Mouse (Mus musculus): ENCODE results near the gene Zfp579. TPM values are rescaled to one million over a fixed set of nuclear protein-coding genes. Genes with fewer than 3 reads are reported as not detected.

Gene Zfp579
- polyA plus RNA-seq, 1 experiment from 2014 or later = 25.1 TPM

DNA sequence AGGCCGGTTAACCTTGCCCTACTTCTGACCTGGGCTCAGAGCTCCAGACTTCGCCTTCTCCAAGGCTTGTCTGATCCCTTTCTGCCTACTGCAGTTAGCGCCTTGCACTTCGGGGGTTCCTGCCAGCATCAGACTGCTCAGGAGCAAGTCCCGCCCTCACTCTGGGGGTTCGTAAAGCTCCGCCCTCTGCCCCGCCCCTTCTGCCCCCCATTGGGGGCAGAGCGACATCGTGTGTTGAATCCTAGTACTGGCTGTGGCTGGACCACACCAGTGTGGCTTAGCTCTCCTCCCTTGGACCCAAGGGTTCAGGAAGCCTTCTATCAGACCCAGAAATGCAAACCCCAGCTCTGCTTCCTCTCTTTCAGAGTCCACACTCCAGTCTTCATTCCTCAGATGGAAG, 31.7 kb downstream of the Zfp579 start, which contains the start of gene Sbk2:
TSS of gene Sbk2 (minus strand) at position 135 of the 400 bp plus-strand sequence.
- DNase-seq (ENCODE audit: low read depth, low spot score) = no peak
- POLR2A ChIA-PET = no interaction called here
- CTCF ChIA-PET = interaction anchor here (0.6 to 1.8 kb wide), 10 partner anchors 9 to 152 kb away, joined by 3 to 12 read pairs (median 4); partner anchors contain the start of gene Ube2s
- peak; percentile 87 for TF ChIP-seq CTCF (IDR thresholded peaks at IDR 0.05)
- in situ Hi-C loops (cut with MboI; ENCODE audit: low pct_unique_long_range_greater_than_20kb) = no loop called here
- peak; percentile 85 for ATAC-seq
- peaks cover 2% of the 10 kb centered on the region for H3K27me3 ChIP-seq

DNA sequence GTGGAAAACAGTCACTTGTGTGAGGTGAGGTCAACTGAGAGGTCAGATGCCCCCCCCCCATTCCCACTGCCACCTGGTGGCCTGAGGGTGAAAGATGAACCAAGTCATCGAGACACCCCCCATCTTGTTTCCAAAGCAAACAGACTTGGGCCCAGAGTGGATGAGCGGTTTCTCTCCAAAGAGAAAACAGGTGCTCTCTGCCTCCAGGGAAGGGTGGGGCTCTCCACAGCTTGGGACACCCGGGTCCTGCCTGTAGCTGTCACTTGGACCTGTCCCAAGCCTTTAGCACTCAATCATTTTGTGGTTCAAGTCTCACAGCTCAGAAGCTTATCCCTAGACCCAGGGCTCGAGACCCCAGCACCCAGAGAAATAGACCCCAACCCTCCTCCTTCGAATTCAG, 32.4 kb downstream of the Zfp579 start:
- peaks cover 2% of the 10 kb centered on the region for H3K27me3 ChIP-seq
- ChIA-PET POLR2A (no interaction called here), CTCF (interaction anchor here (0.9 to 1.8 kb wide), 4 partner anchors 16 to 83 kb away, joined by 3 to 12 read pairs (median 5); no protein-coding TSS in a partner anchor)
- in situ Hi-C loops (cut with MboI; ENCODE audit: low pct_unique_long_range_greater_than_20kb) = no loop called here
- DNase-seq (ENCODE audit: low read depth, low spot score) = no peak
- TF ChIP-seq CTCF (IDR thresholded peaks at IDR 0.05) = no peak
- no peak for ATAC-seq

DNA sequence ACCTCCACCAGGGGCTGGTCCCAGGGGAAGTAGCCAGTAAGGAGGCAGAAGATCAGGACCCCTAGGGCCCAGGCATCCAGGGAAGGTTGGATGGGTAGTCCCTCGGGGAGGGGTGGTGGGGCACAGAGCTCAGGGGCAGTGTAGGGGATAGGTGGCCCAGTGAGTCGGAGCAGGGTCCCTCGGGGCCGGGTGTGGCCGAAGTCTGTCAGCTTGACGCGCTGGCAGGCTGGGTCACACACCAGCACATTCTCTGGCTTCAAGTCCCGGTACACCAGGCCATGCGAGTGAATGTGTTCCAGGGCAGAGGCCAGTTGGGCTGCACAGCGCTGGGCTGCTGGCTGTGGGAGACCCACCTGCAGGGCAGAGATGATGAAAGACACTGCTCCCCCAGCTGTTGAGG, 38.6 kb downstream of the Zfp579 start:
- DNase-seq (ENCODE audit: low read depth, low spot score) (no peak), ATAC-seq (no peak)
- ChIA-PET POLR2A (interaction anchor here (0.6 kb wide), 1 partner anchor 42 kb away, joined by 3 read pairs; no protein-coding TSS in a partner anchor), CTCF (no interaction called here)
- no peaks in the 10 kb centered on the region for H3K27me3 ChIP-seq
- no peak for TF ChIP-seq CTCF (IDR thresholded peaks at IDR 0.05)
- in situ Hi-C loops (cut with MboI; ENCODE audit: low pct_unique_long_range_greater_than_20kb) = no loop called here

DNA sequence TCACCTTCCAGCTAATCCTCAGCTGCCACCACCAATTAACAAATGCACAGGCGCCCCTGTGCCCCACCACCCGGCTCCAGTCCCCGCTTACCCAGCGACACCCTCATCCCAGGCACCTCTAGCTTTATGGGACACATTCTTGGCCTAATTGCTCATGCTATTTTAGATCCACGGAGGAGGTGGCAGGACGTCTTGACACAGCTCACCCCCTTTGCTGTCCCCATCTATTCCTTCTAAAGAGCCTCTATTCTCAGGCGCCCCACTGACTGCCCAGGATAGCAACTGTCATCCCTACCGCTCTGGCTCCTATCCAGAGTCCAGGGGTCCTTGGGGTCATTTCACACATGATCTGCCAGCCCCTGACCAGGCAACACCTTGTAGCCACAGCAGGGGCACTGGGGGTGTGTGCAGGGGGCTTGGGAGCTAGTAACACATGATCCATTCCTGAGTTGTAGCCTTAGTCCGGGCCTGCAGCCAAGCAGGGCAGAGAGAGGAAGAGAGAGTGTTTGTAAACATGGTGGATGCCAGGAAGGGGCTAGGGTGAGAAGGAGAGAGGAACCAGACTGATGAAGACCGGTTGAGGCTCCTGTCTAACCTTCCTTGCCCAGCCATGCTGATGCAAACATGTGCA, 42.0 kb downstream of the Zfp579 start:
- no peaks in the 10 kb centered on the region for H3K27me3 ChIP-seq
- ChIA-PET POLR2A (no interaction called here), CTCF (no interaction called here)
- DNase-seq (ENCODE audit: low read depth, low spot score) = no peak
- no peak for ATAC-seq
- in situ Hi-C loops (cut with MboI; ENCODE audit: low pct_unique_long_range_greater_than_20kb) = no loop called here
- TF ChIP-seq CTCF (IDR thresholded peaks at IDR 0.05) = no peak

DNA sequence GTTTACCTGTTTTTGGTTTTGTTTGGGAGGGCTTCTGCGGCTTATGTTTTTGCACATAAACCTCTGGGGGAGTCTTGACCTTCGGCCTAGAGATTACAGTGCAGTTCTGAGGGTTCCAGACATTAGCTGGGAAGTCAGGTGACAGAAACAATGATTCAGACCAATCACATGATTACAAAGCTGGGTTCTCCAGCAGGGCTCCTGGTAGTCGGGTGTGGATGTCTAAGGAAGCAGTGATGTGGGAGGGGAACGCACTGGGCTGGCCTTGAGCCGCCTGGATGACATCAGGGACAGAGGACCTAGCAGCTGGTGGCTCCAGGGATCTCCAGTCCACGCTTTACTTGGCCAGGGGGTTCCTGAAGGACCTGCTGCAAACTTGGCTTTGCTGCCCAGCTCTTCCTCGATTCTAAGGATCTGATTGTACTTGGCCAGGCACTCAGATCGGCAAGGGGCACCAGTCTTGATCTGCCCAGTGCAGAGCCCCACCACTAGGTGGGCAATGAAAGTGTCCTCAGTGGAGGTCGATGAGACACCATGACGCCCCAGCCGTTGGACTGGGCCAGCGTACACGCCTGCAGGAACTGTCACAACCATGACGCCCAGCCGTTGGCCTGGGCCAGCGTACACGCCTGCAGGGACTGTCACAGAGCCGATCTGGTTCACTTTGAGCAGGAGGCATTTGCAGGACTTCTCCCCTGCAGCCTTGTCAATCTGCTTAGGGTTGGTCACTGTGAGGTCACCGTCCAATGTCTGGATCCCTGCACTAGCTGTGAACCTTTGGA, 45.2 kb downstream of the Zfp579 start:
- no peak for TF ChIP-seq CTCF (IDR thresholded peaks at IDR 0.05)
- H3K27me3 ChIP-seq = no peaks in the 10 kb centered on the region
- DNase-seq (ENCODE audit: low read depth, low spot score) = no peak
- ChIA-PET POLR2A (no interaction called here), CTCF (interaction anchor here (1.0 kb wide), 1 partner anchor 26 kb away, joined by 3 read pairs; no protein-coding TSS in a partner anchor)
- no peak for ATAC-seq
- in situ Hi-C loops (cut with MboI; ENCODE audit: low pct_unique_long_range_greater_than_20kb) = no loop called here

DNA sequence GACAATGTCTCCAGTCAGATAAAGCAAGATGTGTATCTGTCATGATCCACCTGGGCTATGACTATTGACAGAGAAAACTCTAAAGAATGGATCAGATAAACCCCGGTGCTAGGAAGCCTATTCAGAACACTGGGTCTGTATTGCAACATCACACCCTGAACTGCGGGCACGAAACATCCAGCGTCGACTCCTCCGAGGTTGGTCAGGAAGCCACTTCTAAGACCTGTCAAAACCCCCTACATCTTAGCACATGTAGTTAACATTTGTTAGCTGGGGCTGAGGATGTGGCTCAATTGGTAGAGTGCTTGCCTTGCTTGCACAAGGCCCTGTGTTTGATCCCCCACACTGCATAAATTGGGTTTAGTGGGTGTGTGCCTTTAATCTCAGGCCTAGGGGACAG, 47.6 kb downstream of the Zfp579 start:
- ATAC-seq (no peak), DNase-seq (ENCODE audit: low read depth, low spot score) (no peak)
- H3K27me3 ChIP-seq = no peaks in the 10 kb centered on the region
- in situ Hi-C loops (cut with MboI; ENCODE audit: low pct_unique_long_range_greater_than_20kb) = loop anchor here (10.0 kb wide), 1 partner anchor 384 kb away; no protein-coding TSS in a partner anchor
- no peak for TF ChIP-seq CTCF (IDR thresholded peaks at IDR 0.05)
- CTCF ChIA-PET = no interaction called here
- POLR2A ChIA-PET = no interaction called here

DNA sequence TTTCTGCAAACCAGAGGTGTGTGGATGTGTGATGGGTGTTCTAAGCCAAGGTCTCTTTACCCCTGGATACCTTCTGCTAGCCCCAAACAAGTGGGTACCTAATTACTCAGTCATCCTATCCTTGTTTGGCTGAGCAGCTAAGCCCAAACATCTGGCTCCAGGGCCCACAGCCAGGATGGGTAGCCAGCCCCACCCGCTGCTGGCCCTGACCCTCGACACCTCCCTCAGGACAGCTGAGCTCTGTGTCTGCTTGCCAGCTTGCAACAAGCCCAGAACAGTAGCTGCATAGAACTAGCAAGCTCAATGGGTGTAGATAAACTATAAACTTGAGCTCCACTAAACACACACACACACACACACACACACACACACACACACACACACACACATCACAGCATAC, 48.1 kb downstream of the Zfp579 start:
- POLR2A ChIA-PET = no interaction called here
- H3K27me3 ChIP-seq = no peaks in the 10 kb centered on the region
- no peak for TF ChIP-seq CTCF (IDR thresholded peaks at IDR 0.05)
- ATAC-seq (no peak), DNase-seq (ENCODE audit: low read depth, low spot score) (no peak)
- in situ Hi-C loops (cut with MboI; ENCODE audit: low pct_unique_long_range_greater_than_20kb) = loop anchor here (10.0 kb wide), 1 partner anchor 383 kb away; no protein-coding TSS in a partner anchor
- CTCF ChIA-PET = interaction anchor here (0.7 kb wide), 1 partner anchor 16 kb away, joined by 3 read pairs; the partner anchor contains the start of gene Sbk2

DNA sequence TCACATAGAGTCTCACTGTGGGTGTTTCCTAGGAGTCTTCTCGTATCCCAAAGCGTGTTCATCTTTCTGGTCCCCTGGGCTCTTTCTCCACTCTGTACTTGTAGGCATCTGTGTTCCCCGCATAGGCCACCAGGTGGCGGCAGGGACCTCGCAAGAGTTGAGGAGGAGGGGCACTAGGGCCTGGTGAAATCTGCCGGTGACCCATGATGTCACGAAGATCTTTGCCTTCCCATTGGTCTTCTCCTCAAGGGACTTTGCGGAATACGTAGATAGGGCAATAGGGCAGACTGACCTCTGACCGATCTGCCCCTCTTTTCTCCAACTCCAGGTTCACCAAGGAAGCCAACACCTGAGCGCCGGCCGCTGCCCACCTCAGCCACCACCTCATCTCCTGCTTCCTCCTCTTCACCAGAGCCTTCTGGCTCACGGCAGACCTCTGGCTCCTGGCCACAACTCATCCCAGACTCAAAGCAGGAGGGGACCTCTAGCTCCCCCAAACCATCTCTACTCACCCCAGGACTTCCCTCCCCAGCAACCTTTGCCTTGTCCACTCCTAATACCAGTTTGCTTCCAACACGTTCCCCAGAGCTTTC, 52.6 kb downstream of the Zfp579 start:
- CTCF ChIA-PET = interaction anchor here (0.6 to 1.6 kb wide), 4 partner anchors 15 to 117 kb away, joined by 3 to 6 read pairs (median 4); partner anchors contain the start of genes Fiz1, Sbk2 and Zfp524
- in situ Hi-C loops (cut with MboI; ENCODE audit: low pct_unique_long_range_greater_than_20kb) = loop anchor here (5.0 to 10.0 kb wide), 2 partner anchors 104 to 379 kb away; no protein-coding TSS in a partner anchor
- H3K27me3 ChIP-seq = no peaks in the 10 kb centered on the region
- DNase-seq (ENCODE audit: low read depth, low spot score) (peak; percentile 61), ATAC-seq (peak; percentile 86)
- TF ChIP-seq CTCF (IDR thresholded peaks at IDR 0.05) = peak; percentile 96
- POLR2A ChIA-PET = interaction anchor here (0.5 to 1.5 kb wide), 2 partner anchors 54 to 118 kb away, joined by 3 read pairs; no protein-coding TSS in a partner anchor

DNA sequence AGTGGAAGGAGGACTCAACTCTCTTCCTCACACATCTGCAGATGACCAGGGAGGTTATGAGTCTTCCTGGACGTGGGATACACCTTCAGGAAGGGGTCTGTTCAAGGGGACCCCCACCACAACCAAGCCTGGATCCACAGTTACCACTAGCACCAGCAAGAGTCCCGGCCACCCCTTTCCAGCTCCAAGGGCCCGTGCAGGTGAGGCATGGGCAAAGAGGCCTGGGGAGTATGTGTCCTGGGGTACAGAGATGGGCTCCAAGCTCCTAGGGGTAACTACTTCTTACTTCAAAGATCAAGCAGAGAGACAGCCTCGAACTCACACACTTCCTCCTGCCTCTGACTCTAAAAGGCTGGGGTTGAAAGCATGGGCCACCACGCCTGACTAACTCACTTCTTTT, 53.3 kb downstream of the Zfp579 start:
- in situ Hi-C loops (cut with MboI; ENCODE audit: low pct_unique_long_range_greater_than_20kb) = loop anchor here (5.0 to 10.0 kb wide), 2 partner anchors 105 to 378 kb away; no protein-coding TSS in a partner anchor
- POLR2A ChIA-PET = interaction anchor here (1.5 kb wide), 1 partner anchor 118 kb away, joined by 3 read pairs; no protein-coding TSS in a partner anchor
- CTCF ChIA-PET = interaction anchor here (1.8 to 3.3 kb wide), 2 partner anchors 21 to 108 kb away, joined by 4 to 11 read pairs; partner anchors contain the start of genes Sbk2 and Zfp580
- H3K27me3 ChIP-seq = no peaks in the 10 kb centered on the region
- no peak for DNase-seq (ENCODE audit: low read depth, low spot score)
- ATAC-seq = no peak
- no peak for TF ChIP-seq CTCF (IDR thresholded peaks at IDR 0.05)

DNA sequence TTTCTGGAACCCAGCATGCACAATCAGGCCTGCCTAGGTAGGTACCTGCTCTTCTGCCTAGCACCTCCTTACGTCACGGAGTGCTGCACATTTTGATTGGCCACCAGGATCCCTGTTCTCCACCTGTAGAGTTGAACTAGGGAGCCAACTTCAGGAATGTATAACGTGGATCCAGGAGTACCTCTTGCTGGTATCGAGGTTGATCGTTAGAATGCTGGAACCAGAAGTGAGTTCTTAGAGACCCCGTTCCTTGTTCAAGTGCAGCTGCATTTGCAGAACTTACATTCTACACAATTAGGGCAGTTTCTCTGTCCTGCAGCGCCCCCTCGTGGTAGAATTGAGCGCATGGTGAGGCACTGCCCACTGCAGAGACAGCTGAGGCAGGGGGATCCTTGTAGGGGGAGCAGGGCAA, 55.9 kb downstream of the Zfp579 start:
- CTCF ChIA-PET = interaction anchor here (0.7 to 3.3 kb wide), 20 partner anchors 8 to 380 kb away, joined by 3 to 12 read pairs (median 4); partner anchors contain the start of genes Nat14, Sbk2, Ssc5d and Ube2s
- no peak for ATAC-seq
- no peak for DNase-seq (ENCODE audit: low read depth, low spot score)
- in situ Hi-C loops (cut with MboI; ENCODE audit: low pct_unique_long_range_greater_than_20kb) = loop anchor here (5.0 to 10.0 kb wide), 2 partner anchors 107 to 375 kb away; no protein-coding TSS in a partner anchor
- TF ChIP-seq CTCF (IDR thresholded peaks at IDR 0.05) = peak; percentile 95
- H3K27me3 ChIP-seq = no peaks in the 10 kb centered on the region
- POLR2A ChIA-PET = no interaction called here

All from Patski (cell line).